Mouse (Mus musculus) embryo, embryonic 10.5 days (tissue): ENCODE measurements around the gene Mosmo.

Experiments used
- DNase-seq: peaks from one replicate; pipeline ENCODE4 v3.0.0-alpha.2; 2015; ENCODE audit warnings: low spot score

Mosmo gene

GRCm38 (mm10) chr7:120771389-120771788, 94.0 kb downstream of the Mosmo start:
- DNase-seq = no peak

GRCm38 (mm10) chr7:120778012-120778411, 100.6 kb downstream of the Mosmo start:
- DNase-seq = no peak
